Mouse (Mus musculus) embryonic facial prominence, embryonic 15.5 days (tissue): ENCODE data around the gene Gk. TPM values are rescaled to one million over a fixed set of nuclear protein-coding genes. Genes with fewer than 3 reads are reported as not detected.

Experiments used
- ATAC-seq: fragments of 200-750 bp; cut with Nextera tagmentation; 2 replicates; pipeline ENCODE4 v1.8.0; 2017; ENCODE audit warnings: low read depth, moderate TSS enrichment; ENCODE audit not compliant: insufficient number of reproducible peaks, low FRiP score, low TSS enrichment
- H3K27ac ChIP-seq: fragments of 300-500 bp; sonication (generic); replicated peaks from 2 replicates; pipeline ENCODE4 v1.5.1; 2015; ENCODE audit warnings: mild to moderate bottlenecking, inconsistent platforms
- H3K27me3 ChIP-seq: fragments of 300-500 bp; sonication (generic); 2 replicates; pipeline ENCODE4 v1.6.1; 2015; ENCODE audit warnings: inconsistent platforms
- H3K36me3 ChIP-seq: fragments of 300-500 bp; sonication (generic); 2 replicates; pipeline ENCODE4 v1.6.1; 2015; ENCODE audit warnings: mild to moderate bottlenecking, inconsistent platforms
- H3K4me1 ChIP-seq: fragments of 300-500 bp; sonication (generic); 2 replicates; pipeline ENCODE4 v1.6.1; 2015; ENCODE audit warnings: inconsistent platforms
- H3K4me2 ChIP-seq: fragments of 300-500 bp; sonication (generic); replicated peaks from 2 replicates; pipeline ENCODE4 v1.6.1; 2015; ENCODE audit warnings: mild to moderate bottlenecking, inconsistent platforms
- H3K4me3 ChIP-seq: fragments of 300-500 bp; sonication (generic); replicated peaks from 2 replicates; pipeline ENCODE4 v1.5.1; 2015; ENCODE audit warnings: mild to moderate bottlenecking, inconsistent platforms
- H3K9ac ChIP-seq: fragments of 300-500 bp; sonication (generic); 2 replicates; pipeline ENCODE4 v1.6.1; 2015; ENCODE audit warnings: inconsistent platforms
- H3K9me3 ChIP-seq: fragments of 300-500 bp; sonication (generic); replicated peaks from 2 replicates; pipeline ENCODE4 v1.6.1; 2016; ENCODE audit warnings: inconsistent platforms
- WGBS: fragments of 180-500 bp; shearing (Covaris S2); methylation state at CpG from one replicate; pipeline ENCODE4 v1.1.7; 2015; 5-methylcytosine and 5-hydroxymethylcytosine counted together
- polyA plus RNA-seq: library from polyadenylated mRNA; unstranded; fragments of >200 nt; fragmentation: Nextera tagmentation; extraction: Ambion mirVana; gene quantifications from 2 replicates; pipeline ENCODE4 v1.2.1, GENCODE M21; 2015

The Gk gene
- polyA plus RNA-seq, 1 experiment from 2014 or later, result 8.9 TPM

DNA sequence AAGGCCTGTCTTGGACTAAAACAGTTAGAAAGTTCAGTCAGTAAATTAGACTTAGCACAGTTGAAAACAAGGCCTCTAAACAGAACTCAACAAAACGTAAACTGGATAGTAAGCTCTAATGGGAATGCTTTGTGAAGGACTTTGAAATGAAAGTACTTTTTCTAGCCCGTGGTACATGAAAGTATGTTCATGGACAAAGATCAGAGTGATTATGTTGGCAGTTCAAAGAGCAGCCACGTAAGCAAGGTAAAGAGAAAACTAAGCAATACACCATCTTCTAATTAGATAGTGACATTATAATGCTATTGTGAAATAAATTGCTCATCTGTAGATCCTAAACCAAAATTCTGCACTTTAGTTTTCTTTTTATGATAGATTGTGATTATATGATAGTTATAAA is 32.8 kb downstream of the Gk start:
- H3K9me3 ChIP-seq, result no peaks in the 10 kb centered on the region
- WGBS, result 73% methylated on average over 3 of the region's 3 CpGs
- no peak overlapping the region for H3K27ac ChIP-seq
- H3K4me2 ChIP-seq, result no peak overlapping the region
- H3K36me3 ChIP-seq, result no peaks in the 10 kb centered on the region
- ATAC-seq, result no peak
- H3K9ac ChIP-seq, result no peak overlapping the region
- no peak overlapping the region for H3K4me3 ChIP-seq
- H3K27me3 ChIP-seq, result no peaks in the 10 kb centered on the region; the same call in 1 of the 2 replicates
- no peaks in the 10 kb centered on the region for H3K4me1 ChIP-seq

GRCm38 (mm10) chrX:85733228-85733627 is 43.4 kb downstream of the Gk start:
- no peak overlapping the region for H3K4me3 ChIP-seq
- H3K36me3 ChIP-seq, result no peaks in the 10 kb centered on the region
- no peak overlapping the region for H3K27ac ChIP-seq
- H3K9me3 ChIP-seq, result no peaks in the 10 kb centered on the region
- H3K4me1 ChIP-seq, result no peaks in the 10 kb centered on the region
- H3K4me2 ChIP-seq, result no peak overlapping the region
- H3K27me3 ChIP-seq, result no peaks in the 10 kb centered on the region
- ATAC-seq, result no peak
- 91% methylated on average over 5 of the region's 5 CpGs for WGBS
- H3K9ac ChIP-seq, result no peak overlapping the region

GRCm38 (mm10) chrX:85731133-85731938 is 45.3 kb downstream of the Gk start:
- H3K9ac ChIP-seq, result no peak overlapping the region

DNA sequence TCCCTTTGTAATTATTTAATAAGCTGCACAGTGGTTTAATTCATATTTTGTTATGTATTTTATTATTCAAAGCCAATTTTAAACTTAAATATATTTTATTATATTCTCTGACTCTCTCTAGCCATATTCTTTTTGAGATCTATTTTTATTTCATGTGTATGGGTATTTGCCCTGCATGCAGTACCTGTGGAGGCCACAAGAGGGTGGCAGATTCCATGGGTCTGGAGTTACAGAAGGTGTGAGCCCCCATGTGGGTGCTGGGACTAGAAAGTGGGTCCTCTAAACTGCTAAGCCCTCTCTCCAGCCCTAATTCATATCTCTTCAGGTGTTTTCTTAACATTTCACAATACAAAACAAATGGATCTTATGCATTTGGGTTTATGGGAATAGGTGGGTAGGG is 55.4 kb downstream of the Gk start:
- Histone ChIP-seq H3K9ac (no peak overlapping the region), H3K4me2 (no peak overlapping the region), H3K4me3 (no peak overlapping the region), H3K4me1 (no peaks in the 10 kb centered on the region), H3K9me3 (no peaks in the 10 kb centered on the region), H3K27me3 (no peaks in the 10 kb centered on the region), H3K36me3 (no peaks in the 10 kb centered on the region), H3K27ac (no peak overlapping the region)
- no peak for ATAC-seq

More at GRCm38 (mm10) chrX:85731133-85731938, 45.3 kb downstream of the Gk start:
- 87% methylated on average over 9 of the region's 9 CpGs for WGBS
- Histone ChIP-seq H3K4me2 (no peak overlapping the region), H3K9me3 (no peaks in the 10 kb centered on the region), H3K27ac (no peak overlapping the region), H3K4me1 (no peaks in the 10 kb centered on the region), H3K36me3 (no peaks in the 10 kb centered on the region), H3K27me3 (no peaks in the 10 kb centered on the region), H3K4me3 (no peak overlapping the region)
- ATAC-seq, result no peak

GRCm38 (mm10) chrX:85710399-85710798 is 66.2 kb downstream of the Gk start:
- H3K4me1 ChIP-seq, result no peaks in the 10 kb centered on the region
- no peak overlapping the region for H3K27ac ChIP-seq
- ATAC-seq, result no peak
- H3K9me3 ChIP-seq, result no peaks in the 10 kb centered on the region
- no peak overlapping the region for H3K9ac ChIP-seq
- no peaks in the 10 kb centered on the region for H3K27me3 ChIP-seq
- H3K36me3 ChIP-seq, result no peaks in the 10 kb centered on the region
- WGBS, result 64% methylated on average over 3 of the region's 3 CpGs
- H3K4me2 ChIP-seq, result no peak overlapping the region
- H3K4me3 ChIP-seq, result no peak overlapping the region

DNA sequence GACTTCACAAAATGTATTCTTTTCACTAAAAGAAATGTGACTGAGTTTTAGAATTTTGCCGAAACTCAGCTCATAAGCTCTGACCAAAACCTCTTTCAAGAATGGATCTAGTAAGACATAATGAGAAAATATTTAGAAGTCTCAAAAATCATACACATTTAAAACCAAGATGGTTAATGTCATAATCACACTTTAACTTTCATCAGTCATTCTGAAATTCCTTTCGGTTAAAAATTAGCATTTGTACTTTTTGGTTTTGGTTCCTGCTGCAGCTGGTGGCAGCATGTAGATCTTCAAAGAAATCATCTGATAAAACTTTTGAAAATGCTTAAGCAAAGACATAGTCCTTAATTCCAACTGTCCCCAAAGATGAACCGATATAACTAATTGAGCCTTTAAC is 70.9 kb downstream of the Gk start:
- Histone ChIP-seq H3K27me3 (no peaks in the 10 kb centered on the region), H3K4me1 (no peaks in the 10 kb centered on the region), H3K27ac (no peak overlapping the region), H3K4me3 (no peak overlapping the region), H3K9me3 (no peaks in the 10 kb centered on the region), H3K4me2 (no peak overlapping the region), H3K9ac (no peak overlapping the region), H3K36me3 (no peaks in the 10 kb centered on the region)
- 87% methylated on average over 3 of the region's 3 CpGs for WGBS
- no peak for ATAC-seq

DNA sequence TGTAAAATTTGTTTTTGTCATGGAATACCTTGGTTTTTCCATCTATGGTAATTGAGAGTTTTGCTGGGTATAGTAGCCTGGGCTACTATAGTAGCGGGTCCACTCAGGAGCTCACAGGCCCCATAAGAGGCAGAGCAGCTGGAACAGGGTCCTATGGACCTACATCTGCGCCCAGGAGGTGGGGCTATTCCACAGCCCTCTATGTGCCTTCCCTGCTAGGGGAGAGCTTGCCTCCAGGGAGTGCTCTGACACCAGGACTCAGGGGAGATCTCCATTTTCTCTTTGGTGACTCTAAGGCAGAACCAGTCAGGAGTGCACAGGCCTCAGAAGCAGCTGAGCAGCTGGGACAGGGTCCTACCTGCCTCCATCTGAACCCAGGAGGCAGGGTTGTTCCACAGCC is 92.9 kb downstream of the Gk start:
- no peaks in the 10 kb centered on the region for H3K36me3 ChIP-seq
- H3K4me1 ChIP-seq, result no peaks in the 10 kb centered on the region
- no peaks in the 10 kb centered on the region for H3K9me3 ChIP-seq
- no peak overlapping the region for H3K4me2 ChIP-seq
- ATAC-seq, result no peak
- no peak overlapping the region for H3K4me3 ChIP-seq
- H3K27me3 ChIP-seq, result no peaks in the 10 kb centered on the region
- 61% methylated on average over 2 of the region's 2 CpGs for WGBS
- H3K27ac ChIP-seq, result no peak overlapping the region
- no peak overlapping the region for H3K9ac ChIP-seq

GRCm38 (mm10) chrX:85682125-85682524 is 94.5 kb downstream of the Gk start:
- Histone ChIP-seq H3K27me3 (no peaks in the 10 kb centered on the region), H3K4me3 (no peak overlapping the region), H3K9ac (no peak overlapping the region), H3K4me2 (no peak overlapping the region), H3K4me1 (no peaks in the 10 kb centered on the region), H3K9me3 (no peaks in the 10 kb centered on the region), H3K27ac (no peak overlapping the region), H3K36me3 (no peaks in the 10 kb centered on the region)
- 63% methylated on average over 1 of the region's 1 CpGs for WGBS
- no peak for ATAC-seq

DNA sequence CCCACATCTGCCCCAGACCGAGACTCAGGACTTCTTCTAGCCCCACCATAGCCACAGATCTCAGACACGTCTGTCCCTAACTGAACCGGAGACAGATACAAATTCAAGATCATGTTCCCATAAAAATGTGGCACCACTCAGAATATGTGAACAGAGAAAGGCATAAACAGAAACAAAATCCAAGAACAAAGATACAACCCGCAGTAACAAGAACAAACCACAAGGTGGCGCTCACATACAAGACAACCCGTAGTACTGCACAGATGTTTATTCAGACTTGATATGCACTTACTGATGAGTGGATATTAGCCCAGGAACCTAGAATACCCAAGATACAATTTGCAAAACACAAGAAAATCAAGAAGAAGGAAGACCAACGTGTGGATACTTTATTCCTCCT is 99.8 kb downstream of the Gk start:
- no peaks in the 10 kb centered on the region for H3K36me3 ChIP-seq
- H3K4me2 ChIP-seq, result no peak overlapping the region
- H3K27ac ChIP-seq, result no peak overlapping the region
- no peaks in the 10 kb centered on the region; the same call in 1 of the 2 replicates for H3K27me3 ChIP-seq
- H3K4me1 ChIP-seq, result no peaks in the 10 kb centered on the region
- no peak for ATAC-seq
- no peak overlapping the region for H3K9ac ChIP-seq
- H3K4me3 ChIP-seq, result no peak overlapping the region
- no peaks in the 10 kb centered on the region for H3K9me3 ChIP-seq
- WGBS, result 18% methylated on average over 7 of the region's 7 CpGs

Other genes starting within 250 kb of the Gk start
- 3.7 and 3.9 TPM in 2 replicates for gene Tab3, start 202.8 kb downstream of the Gk start, polyA plus RNA-seq
- 0.09 and 0.34 TPM in 2 replicates for gene 5430427O19Rik, start 93.5 kb upstream of the Gk start, polyA plus RNA-seq